Mouse (Mus musculus): ENCODE measurements around the gene Wnt9a.

Gene Wnt9a

DNA sequence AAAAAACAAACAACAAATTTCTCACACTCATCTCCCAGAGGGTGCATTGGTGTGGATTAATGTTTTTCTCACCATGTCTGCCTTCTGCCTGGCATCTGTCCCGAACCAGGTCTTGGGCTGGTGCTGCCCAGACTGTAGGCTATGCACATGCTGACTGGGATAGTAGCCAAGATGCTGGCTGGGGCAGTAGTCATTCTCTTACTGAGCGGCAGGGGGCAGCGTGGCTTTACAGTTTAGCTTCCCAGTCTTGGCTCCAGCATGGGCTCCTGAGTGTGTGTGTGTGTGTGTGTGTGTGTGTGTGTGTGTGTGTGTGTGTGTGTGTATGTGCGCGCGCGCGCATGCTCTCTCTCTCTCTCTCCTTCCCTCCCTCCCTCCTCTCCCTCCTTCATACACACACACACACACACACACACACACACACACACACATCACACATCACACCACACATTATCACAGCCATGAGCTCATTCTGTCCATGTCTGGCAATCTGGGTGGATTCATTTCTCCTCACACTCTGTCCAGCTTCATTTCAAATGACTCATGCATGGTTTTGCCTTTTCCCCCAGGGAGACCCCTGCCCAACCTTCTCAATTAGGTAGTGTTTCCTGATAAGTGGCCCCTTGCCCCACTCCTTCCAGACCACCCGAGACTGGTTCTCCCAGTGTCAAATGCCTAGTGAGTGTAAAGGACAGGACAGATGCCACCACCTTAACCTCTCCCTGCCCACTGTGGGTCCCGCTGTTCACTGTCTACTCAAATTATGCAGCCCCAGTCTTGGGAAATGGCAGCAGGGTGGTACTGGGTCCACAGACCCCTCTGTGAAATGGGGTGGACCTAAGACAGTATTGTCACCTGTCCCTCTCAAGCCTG is 3.8 kb upstream of the Wnt9a start:
- peak; percentile 72 for DNase-seq (ENCODE audit: low read depth, low spot score)

GRCm38 (mm10) chr11:59305008-59305820 is 1.5 kb upstream of the Wnt9a start:
- DNase-seq (ENCODE audit: low read depth, low spot score), result no peak

GRCm38 (mm10) chr11:59305821-59306215 is 910 bp upstream of the Wnt9a start:
- DNase-seq (ENCODE audit: low read depth, low spot score), result no peak

- peak; percentile 34 for DNase-seq (ENCODE audit: low read depth, low spot score)
Measured at GRCm38 (mm10) chr11:59307422-59308163, 865 bp downstream of the Wnt9a start.

DNA sequence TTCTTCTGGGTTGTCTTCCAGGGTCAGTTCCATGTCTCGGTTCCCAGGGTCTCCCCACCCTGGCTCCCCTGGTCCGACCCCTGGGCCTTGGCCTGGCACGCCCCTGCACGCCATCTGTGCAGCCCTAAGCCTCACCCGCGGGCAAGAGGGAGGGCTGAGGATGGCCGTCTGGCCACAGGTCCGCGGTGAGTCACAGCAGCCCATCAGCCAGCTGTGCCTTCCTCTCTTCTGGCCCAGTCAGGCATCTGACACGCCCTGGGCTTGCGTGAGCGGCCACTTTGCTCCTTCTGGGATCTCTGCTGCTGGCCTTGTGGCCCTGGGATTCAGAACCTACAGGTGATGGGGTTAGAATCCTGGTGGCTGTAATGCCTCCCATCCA is 1.4 kb downstream of the Wnt9a start:
- no peak for DNase-seq (ENCODE audit: low read depth, low spot score)

GRCm38 (mm10) chr11:59308625-59309024 is 1.9 kb downstream of the Wnt9a start:
- no peak for DNase-seq (ENCODE audit: low read depth, low spot score)

DNA sequence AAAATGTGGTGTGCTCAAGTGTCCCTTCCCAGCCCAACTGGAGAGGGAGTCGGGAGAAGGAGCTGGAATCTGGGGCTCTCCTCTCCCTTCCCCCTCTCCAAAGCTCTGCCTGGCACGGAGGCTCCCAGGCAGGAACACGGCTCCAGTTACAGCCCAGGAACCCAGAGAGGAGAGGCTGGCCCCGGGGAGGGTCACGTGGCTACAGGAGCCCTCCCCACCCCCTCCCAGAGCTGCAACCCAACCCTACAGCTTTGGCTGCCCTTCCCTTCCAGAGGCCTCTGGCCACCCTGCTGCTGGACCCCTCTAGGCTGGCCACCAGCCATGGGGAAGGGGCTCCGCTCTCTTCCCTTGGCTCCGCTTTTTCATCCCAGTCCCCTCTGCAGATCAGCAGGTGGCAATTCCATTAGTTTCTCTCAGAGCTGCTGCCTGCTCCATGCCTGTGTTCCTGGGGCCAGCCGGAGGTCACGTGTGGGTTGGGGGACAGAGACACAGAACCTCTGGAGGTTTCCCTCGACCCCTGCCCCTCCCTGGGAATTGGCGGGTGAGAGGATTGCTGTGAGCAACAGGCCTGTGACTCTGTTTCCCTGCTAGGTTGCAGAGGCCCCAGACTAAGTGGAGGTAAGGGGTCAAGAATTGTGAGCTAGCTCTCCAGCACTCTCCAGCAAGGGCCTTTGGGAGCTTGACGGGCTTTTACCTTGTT is 2.5 kb downstream of the Wnt9a start:
- DNase-seq (ENCODE audit: low read depth, low spot score), result no peak

DNA sequence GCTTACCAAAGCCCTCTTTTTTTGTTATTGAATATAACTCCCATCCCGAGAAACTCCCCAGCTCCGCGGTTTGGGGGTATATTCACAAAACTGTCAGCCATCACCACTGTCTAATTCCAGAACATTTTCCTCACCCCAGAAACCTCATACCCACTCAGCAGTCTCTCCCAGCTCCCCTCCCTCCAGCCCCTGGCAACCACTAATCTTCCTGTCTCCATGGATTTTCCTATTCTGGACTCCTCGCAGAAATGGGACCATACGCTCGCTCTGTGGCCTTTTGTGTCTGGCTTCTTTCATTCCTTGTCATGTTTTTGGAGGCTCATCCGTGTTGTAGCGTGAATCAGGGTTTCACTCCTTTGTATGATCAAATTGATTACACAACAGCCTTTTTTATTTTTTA is 3.2 kb downstream of the Wnt9a start:
- no peak for DNase-seq (ENCODE audit: low read depth, low spot score)

DNA sequence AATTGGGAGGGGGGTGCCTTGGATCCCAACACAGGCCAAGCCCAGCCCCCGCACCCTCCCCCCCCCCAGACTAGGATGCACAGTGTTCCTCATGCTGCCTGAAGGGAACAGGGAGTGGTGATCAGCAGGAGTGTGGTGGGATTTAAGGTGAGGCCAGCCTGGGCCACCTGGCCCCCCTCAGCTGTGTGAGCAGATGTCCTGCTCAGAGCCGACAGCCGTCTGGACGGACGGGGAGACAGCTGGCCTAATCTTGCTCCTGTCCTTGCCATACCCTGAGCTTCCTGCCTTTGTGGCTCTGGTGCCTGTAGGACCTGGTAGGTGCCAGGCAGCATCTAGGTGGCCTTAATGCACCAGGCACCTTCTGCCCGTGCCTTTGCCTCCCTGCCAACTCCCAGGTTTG is 5.3 kb downstream of the Wnt9a start:
- no peak for DNase-seq (ENCODE audit: low read depth, low spot score)

DNA sequence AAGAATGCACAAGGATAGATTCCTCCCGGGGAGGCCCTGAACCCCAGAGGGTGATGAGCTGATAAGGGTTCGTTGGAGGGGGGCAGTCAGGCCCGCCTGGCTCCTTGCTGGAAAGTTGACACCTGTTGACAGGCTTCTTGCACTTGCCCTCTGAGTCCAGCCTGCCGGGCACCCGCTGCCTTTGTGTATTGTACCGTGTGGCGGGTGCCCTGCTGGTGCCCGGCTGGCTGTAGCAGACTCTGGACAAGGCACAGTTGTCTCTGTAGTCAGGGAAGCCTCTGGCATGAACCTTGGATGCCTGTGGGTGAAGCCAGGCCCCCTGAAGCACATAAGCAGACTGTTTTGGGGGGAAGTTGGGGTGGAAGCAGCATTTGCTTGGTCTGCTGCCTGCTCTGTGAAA is 5.8 kb downstream of the Wnt9a start:
- no peak for DNase-seq (ENCODE audit: low read depth, low spot score)

- no peak for DNase-seq (ENCODE audit: low read depth, low spot score)
Measured at GRCm38 (mm10) chr11:59313029-59313811, 6.5 kb downstream of the Wnt9a start.

DNA sequence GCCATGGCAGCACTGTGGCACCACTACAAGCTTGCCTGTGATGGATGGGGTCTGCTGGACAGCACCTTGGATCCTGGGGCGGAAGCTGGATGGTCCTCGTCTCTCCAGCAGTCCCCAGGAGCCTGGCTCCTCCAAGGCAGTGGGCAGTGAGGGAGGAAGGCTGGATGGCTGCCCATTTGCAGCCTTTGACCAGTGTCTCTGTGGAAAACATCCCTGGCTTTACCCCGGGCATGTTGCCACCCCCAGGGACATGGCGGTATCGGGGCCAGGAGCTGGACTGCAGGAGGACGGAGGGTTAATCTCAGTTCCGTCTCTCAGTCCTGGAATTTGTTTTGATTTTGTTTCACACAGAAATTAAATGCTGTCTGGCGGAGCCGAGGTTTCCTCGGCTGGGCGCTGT is 7.2 kb downstream of the Wnt9a start:
- no peak for DNase-seq (ENCODE audit: low read depth, low spot score)

- no peak for DNase-seq (ENCODE audit: low read depth, low spot score)
Measured at GRCm38 (mm10) chr11:59316517-59316916, 9.8 kb downstream of the Wnt9a start.

- no peak for DNase-seq (ENCODE audit: low read depth, low spot score)
Measured at GRCm38 (mm10) chr11:59322988-59323387, 16.3 kb downstream of the Wnt9a start.

GRCm38 (mm10) chr11:59324777-59325176 is 18.0 kb downstream of the Wnt9a start:
- DNase-seq (ENCODE audit: low read depth, low spot score), result no peak

- DNase-seq (ENCODE audit: low read depth, low spot score), result no peak
Measured at GRCm38 (mm10) chr11:59327625-59328024, 20.9 kb downstream of the Wnt9a start.

GRCm38 (mm10) chr11:59329616-59330015 is 22.9 kb downstream of the Wnt9a start:
- DNase-seq (ENCODE audit: low read depth, low spot score), result no peak

DNA sequence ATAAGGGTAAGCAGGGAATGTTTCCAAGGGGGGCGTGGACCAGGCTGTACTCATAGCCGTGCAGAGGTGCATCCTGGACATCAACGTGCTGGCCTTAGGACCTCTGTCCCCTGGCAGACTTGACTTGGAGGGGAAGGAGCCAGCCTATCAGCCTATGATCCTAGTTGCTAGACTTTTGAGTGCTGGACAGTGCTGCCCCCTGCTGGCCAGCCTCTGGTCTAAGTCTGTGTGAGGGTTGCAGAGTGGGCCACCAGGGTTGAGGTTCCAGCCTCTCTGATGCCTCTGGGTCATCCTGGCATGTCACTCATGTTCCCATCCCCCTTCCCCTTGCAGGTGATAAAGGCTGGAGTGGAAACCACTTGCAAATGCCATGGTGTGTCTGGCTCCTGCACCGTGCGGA is 23.8 kb downstream of the Wnt9a start:
- DNase-seq (ENCODE audit: low read depth, low spot score), result peak; percentile 67

DNA sequence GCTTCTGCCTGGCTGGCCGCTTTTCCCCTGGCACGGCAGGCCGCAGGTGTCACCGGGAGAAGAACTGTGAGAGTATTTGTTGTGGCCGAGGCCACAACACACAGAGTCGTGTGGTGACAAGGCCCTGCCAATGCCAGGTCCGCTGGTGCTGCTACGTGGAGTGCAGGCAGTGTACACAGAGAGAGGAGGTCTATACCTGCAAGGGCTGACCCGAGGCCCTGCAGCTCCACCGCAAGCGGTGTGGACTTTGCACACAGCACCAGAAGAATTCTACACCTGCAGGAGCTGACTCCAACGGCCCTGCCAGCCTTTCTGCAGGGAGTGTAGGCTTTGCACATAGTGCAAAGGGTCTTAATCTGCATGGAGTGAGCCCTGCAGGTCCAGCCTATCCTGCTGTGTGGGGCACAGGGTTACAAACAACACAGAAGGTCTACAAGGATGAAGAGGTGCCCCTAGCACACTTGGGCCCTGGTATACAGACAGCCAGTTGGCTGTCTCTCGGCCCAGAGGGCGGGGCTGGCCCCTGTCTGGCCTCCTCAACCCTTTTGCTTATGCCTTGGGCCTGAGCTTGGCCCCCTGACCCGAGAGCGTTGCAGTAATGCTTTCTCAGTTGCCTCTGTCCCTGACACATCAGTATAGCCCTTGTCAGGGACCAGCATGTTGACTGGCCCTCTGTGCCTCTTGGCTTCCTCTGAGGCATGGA is 24.6 kb downstream of the Wnt9a start:
- no peak for DNase-seq (ENCODE audit: low read depth, low spot score)

- no peak for DNase-seq (ENCODE audit: low read depth, low spot score)
Measured at GRCm38 (mm10) chr11:59332938-59333337, 26.2 kb downstream of the Wnt9a start.
